Mouse (Mus musculus): ENCODE data around the gene Nkx2-3.

The Nkx2-3 gene

DNA sequence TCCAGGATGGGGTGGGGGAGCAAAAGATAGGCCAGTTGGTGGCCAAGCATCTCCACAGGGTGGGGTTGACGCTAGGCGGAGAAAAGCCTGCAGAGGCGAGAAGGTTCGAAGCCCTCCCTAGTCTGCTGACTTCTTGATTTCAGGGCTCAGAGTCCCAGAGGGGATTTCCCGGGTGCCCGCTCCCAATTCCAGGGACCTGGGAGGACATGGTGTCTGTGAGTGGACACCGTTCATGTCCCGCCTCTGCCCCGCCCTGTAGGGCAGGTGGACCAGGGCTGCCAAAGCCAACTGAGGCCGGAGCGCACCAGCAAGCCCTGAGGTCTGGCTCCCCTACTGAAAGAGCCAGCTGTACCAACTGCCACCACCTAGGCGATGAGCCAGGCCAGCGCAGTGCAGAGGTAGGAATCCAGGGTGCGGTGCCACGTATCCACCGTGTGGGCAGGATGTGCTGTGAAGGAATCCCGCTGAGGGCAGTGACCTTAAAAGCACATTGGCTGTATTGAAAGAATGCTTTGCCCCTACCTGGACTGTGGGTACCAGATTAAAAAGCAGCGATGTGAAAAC is 7.9 kb downstream of the Nkx2-3 start:
- DNase-seq = no peak

- DNase-seq = peak; percentile 87
These were observed 11.8 kb downstream of the Nkx2-3 start for GRCm38 (mm10) chr19:43623913-43624312.

- DNase-seq = no peak
These were observed 14.0 kb downstream of the Nkx2-3 start for GRCm38 (mm10) chr19:43626160-43626559.

DNA sequence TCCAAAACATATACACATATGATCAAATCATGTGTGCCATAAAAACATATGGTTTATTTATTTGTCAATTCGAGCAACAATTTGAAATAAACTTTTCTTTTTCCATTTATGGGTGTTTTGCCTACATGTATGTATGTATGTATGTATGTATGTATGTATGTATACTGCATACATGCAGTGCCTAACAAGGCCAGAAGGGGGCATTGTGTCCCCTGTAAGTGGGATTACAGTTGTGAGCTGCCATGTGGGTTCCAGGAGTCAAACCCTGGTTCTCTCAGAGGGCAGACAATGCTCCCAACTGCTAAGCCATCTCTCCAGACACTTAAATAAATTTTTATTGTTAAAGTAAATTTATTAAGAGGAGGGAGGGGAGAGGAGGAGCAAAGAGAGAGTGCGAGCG is 15.2 kb downstream of the Nkx2-3 start:
- DNase-seq = no peak

DNA sequence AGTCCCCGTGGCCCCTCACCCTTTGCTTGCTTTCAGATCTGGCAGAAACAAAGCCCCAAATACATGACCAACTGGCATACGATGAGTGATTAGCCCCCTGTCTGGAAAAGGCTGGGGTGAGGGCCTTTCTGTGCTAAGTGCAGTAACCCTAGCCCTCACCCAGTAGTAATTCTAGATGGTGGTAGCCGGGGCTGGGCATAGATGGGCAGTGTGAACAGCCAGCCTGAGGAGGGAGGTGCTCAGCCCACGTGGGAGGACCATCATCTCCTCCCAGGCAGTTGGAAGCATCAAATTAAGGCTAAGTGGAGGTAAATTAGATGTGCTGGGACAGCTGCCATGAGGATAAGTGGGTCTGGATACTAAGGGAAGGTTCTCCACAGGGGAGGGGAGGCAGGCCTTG is 17.0 kb downstream of the Nkx2-3 start:
- no peak for DNase-seq

DNA sequence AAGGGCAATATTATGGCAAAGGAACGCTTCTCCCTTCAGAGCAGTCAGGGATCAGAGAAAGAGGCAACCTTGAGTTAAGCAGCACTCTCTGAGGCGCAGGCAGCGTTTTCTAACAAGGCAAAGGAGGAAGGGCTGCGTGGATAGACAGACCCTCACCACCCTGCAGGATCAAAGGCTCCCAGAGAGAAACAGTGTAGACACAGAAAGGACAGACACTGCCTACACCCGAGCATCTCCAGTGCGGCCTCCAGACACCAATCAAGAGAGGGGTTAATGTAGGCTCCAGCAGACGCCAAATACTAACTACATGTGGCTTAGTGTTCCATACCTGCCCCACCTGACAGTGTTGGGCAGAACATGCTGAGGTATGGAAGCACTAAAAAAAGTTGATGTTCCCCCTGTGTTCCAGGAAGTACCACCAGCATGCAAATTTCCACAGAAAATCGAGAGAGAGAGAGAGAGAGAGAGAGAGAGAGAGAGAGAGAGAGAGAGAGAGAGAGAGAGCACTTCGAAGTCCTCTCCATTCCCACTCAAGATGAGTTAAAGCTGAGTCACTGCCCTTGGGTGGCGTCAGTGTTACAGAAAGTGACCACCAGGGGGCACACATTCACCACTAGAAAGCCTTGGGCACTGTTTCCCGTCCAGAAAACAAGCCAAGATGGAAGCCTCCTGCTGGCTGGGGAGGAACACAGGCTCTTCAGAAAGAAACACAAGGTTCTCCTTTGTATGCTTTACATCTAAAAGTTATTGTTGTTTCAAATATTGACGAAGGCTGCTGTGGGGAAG is 18.5 kb downstream of the Nkx2-3 start:
- peak; percentile 87 for DNase-seq

- no peak for DNase-seq
These were observed 29.7 kb downstream of the Nkx2-3 start for GRCm38 (mm10) chr19:43641833-43642232.

- no peak for DNase-seq
These were observed 30.7 kb downstream of the Nkx2-3 start for GRCm38 (mm10) chr19:43642843-43643242.

GRCm38 (mm10) chr19:43645508-43645907 is 33.4 kb downstream of the Nkx2-3 start:
- no peak for DNase-seq

DNA sequence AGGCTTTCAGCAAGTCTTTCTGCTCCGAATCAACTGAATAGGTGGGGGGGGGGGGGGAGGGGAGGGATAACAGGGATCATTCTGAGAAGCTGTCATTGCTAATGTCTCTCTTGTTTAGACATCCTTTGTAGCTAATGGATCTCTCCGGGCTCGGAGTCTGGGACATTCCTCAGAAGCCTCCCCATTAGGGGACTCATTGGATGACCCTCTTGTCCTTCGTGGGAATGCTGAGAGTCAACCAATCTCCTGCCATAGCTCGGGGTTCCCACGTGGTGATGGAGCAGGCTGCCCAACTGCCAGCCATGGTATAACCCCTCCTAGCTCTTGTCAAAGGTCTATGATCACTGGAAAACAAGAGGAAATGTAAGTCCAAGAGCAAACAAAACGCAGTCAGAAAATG is 34.7 kb downstream of the Nkx2-3 start:
- DNase-seq = no peak

DNA sequence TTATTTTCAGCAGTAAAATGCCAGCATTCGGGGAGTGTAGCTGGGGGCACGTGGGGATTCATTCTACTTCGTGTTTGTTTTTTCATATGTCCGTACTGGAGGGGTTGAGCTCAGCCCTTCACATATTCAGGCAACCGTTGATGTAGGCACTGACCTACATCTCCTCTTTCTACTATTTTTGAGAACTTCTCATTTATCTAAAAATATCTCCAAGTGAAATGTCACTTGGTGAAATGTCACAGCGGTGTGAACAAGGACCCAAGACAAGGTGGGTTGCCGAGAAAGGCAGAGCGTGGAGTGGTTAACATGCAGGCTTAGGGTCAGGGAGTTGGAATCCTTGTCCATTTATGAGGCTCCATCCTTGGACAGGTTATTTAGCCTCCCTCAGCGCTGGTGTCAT is 35.1 kb downstream of the Nkx2-3 start:
- DNase-seq = no peak

- DNase-seq = no peak
These were observed 36.2 kb downstream of the Nkx2-3 start for GRCm38 (mm10) chr19:43648343-43648742.

DNA sequence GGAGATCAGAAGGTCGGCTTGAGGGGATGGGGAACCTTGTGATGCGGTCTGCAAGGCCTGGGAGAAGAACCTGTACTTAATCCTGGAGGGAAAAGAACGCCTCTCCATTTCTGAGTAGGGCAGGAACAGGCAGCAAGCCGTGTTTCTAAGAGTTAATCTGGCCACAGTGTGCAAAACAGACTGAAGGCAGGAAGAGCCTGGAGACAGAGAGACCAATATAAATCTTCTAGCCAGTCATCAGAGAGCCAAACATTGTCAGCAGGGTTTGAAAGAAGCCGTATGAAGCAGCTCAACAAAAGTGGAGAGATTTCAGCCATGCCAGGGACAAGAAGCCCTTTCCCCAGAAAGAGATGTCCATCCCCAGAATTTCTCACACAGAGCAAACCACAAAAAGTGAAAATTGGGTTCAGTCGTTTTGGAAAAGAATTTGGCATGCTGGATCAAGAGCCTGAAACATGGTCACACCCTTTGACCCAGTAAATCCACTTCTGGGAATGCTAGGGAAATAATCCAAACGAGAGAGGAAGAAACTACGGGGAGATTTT is 39.2 kb downstream of the Nkx2-3 start:
- DNase-seq = no peak

DNA sequence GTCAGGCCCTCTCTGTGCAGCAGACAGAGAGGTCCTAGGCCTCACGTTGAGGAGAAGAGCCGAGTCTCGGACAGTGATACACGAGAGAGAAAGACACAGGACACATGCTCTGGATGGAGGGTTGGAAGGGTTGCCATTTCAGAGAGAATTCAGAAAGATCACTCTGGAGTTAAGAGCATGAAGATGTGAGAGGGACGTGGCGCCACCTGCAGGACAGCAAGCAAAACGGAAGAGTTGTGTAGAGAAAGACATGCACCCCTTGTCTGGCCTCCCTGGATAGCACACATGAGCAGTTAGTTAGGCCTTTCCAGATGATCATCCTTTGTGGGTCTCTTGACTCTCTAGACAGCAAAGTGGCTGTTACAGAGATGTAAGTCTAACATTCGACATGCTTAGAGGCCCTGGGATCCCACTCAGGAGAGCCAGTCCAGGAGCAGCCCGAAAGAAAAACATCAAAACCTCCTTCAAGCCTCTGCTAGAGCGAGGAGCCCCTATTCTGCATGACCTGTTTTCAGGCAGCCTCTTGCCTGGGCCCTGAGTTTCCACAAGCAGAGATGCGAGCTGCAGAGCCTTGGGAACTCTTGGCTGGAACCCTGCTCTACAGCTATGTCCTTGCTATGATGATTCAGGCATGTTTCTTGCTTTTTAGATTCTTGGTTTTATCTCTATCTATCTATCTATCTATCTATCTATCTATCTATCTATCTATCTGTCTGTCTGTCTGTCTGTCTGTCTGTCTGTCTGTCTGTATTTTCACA is 43.8 kb downstream of the Nkx2-3 start:
- DNase-seq = peak; percentile 58

GRCm38 (mm10) chr19:43659632-43660031 is 47.5 kb downstream of the Nkx2-3 start:
- no peak for DNase-seq

DNA sequence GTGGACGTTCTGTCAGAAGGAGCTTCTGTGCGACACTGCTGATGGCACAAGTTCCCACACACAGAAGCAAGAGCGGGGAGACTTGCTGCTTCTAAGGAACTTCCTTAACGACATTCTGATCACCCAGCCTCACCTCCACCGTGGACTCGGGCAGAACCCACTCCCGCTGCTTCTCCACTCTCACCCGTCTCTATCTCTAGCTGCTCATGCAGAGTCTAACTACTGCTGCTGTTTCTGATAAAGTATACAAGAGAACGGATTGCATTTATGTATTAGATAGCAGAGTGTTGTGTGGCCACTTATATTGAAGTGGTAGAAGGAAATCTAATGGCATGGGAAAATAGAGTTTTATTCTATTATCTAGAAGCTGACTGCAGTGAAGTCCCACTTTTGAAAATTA is 48.6 kb downstream of the Nkx2-3 start:
- no peak for DNase-seq

- peak; percentile 66 for DNase-seq
These were observed 50.2 kb downstream of the Nkx2-3 start for GRCm38 (mm10) chr19:43662176-43662967.

GRCm38 (mm10) chr19:43663471-43663870 is 51.3 kb downstream of the Nkx2-3 start:
- no peak for DNase-seq

Measured in kidney, adult 9 months (tissue).